29 mouse cellular contexts compared by ENCODE assay signal in the genomic region with DNA sequence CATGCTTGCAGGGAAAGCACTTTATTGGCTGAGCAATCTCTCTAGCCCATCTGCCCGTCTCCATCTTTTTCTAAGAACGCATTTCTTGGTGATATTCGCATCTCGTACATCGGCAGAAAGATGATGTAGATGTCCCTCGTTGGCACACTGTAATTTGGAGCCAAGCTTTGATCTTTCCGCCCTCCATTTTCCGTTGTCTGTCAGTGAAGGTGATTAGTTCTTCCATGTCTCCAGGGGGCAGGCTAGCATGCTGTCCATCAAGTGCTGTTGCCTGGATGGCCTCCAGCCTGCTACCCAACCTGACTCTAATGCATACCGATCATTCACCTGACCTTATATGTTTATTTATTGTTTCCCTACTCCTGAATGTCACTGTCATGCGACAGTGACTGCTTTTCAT. TPM values are rescaled to one million over a fixed set of nuclear protein-coding genes. Genes with fewer than 3 reads are reported as not detected.
DNase-seq lines count a peak whose midpoint lies in the region; ATAC-seq and TF ChIP-seq lines count a peak whose summit lies in the region.
"Had no signal": no experiment of that assay in that cellular context is flagged by ENCODE, and none has a peak within 500 bp of the region (broad histone marks: within the 10 kb centered on the region; RNA-seq: fewer than 3 reads in every experiment).

No protein-coding gene starts in this region.

- H3K9ac ChIP-seq in liver, embryonic 14.5 days (replicated peaks): peak overlapping the region; percentile 13; the same call in 1 of the 2 replicates
- no peak overlapping the region for H3K9ac ChIP-seq in midbrain, embryonic 14.5 days (replicated peaks; ENCODE audit: low read length)
- H3K9ac ChIP-seq: forebrain, embryonic 15.5 days; hindbrain, embryonic 12.5 days; kidney, embryonic 15.5 days; lung, embryonic 14.5 days; neural tube, embryonic 12.5 days had no signal

- no peaks in the 10 kb centered on the region for H3K9me3 ChIP-seq in liver, embryonic 14.5 days (ENCODE audit: control insufficient read depth, low read length)
- H3K9me3 ChIP-seq in midbrain, embryonic 14.5 days (ENCODE audit: control insufficient read depth, low read length): no peaks in the 10 kb centered on the region
- H3K9me3 ChIP-seq: forebrain, embryonic 10.5 days; forebrain, embryonic 15.5 days; hindbrain, embryonic 12.5 days; kidney, embryonic 15.5 days; midbrain, embryonic 10.5 days; neural tube, embryonic 12.5 days had no signal

- H3K27me3 ChIP-seq in thymus, adult 2 months (ENCODE audit: control insufficient read depth, insufficient read depth, low read length): no peaks in the 10 kb centered on the region
- H3K27me3 ChIP-seq in liver, embryonic 14.5 days (ENCODE audit: control insufficient read depth, insufficient read depth, low read length): no peaks in the 10 kb centered on the region; the same call in 1 of the 2 replicates
- H3K27me3 ChIP-seq in midbrain, embryonic 14.5 days (ENCODE audit: control insufficient read depth, insufficient read depth, low read length): no peaks in the 10 kb centered on the region
- H3K27me3 ChIP-seq: forebrain, embryonic 15.5 days; hindbrain, embryonic 12.5 days; kidney, embryonic 15.5 days; neural tube, embryonic 12.5 days had no signal

- H3K36me3 ChIP-seq in thymus, adult 2 months (ENCODE audit: control insufficient read depth, insufficient read depth, low read length): peaks cover 97% of the 10 kb centered on the region
- H3K36me3 ChIP-seq in liver, embryonic 14.5 days (replicated peaks; ENCODE audit: control insufficient read depth, insufficient read depth, low read depth): no peaks in the 10 kb centered on the region
- H3K36me3 ChIP-seq in midbrain, embryonic 14.5 days (ENCODE audit: control insufficient read depth, insufficient read depth, low read length): no peaks in the 10 kb centered on the region
- H3K36me3 ChIP-seq: forebrain, embryonic 10.5 days; forebrain, embryonic 15.5 days; hindbrain, embryonic 12.5 days; kidney, embryonic 15.5 days; midbrain, embryonic 10.5 days; neural tube, embryonic 12.5 days had no signal

- no peak for TF ChIP-seq EP300 in liver, embryonic 14.5 days (IDR thresholded peaks at IDR 0.05; ENCODE audit: low read depth)

- DNase-seq in CD4-positive, CD25-positive, alpha-beta regulatory T cell, adult 2 months (ENCODE audit: low read depth, low spot score): peak; percentile 66
- DNase-seq in thymus, adult 2 months: no peak
- no peak for DNase-seq in thymus, postnatal 25 days
- no peak for DNase-seq in liver, embryonic 14.5 days (ENCODE audit: low read depth in 3 of 3, low spot score in 3 of 3)
- DNase-seq in naive thymus-derived CD4-positive, alpha-beta T cell, adult 2 months (ENCODE audit: low read depth): peak; percentile 75
- no peak for DNase-seq in midbrain, embryonic 14.5 days
- no peak for DNase-seq in heart, postnatal 10 days
- DNase-seq: adrenal gland, adult 2 months; adrenal gland, postnatal 36 days; cerebellum, adult 2 months; cerebellum, postnatal 25 days; gastrocnemius, postnatal 36 days; heart, adult 18-20 months; kidney, adult 18-20 months; kidney, postnatal 36 days; left cerebral cortex, postnatal 4 days; lung, embryonic 14.5 days; lung, postnatal 14 days; right cerebral cortex, postnatal 4 days had no signal

- no peak for TF ChIP-seq POLR2A in thymus, adult 2 months (IDR thresholded peaks at IDR 0.05; ENCODE audit: control insufficient read depth, extremely low read depth, insufficient read depth, low read length, poor library complexity)

- ATAC-seq in CD4-positive, CD25-positive, alpha-beta regulatory T cell, adult 4 months: no peak
- peak; percentile 25; the same call in 1 of the 2 replicates for ATAC-seq in liver, embryonic 14.5 days (ENCODE audit: insufficient read depth)
- no peak for ATAC-seq in midbrain, embryonic 14.5 days (ENCODE audit: low FRiP score, low TSS enrichment)
- ATAC-seq: forebrain, embryonic 15.5 days; midbrain, embryonic 16.5 days had no signal

- intact Hi-C loops in heart, postnatal 10 days (cut with DNase I): no loop called here

- H3K4me2 ChIP-seq in liver, embryonic 14.5 days (ENCODE audit: low read depth): peak overlapping the region; percentile 61
- no peak overlapping the region for H3K4me2 ChIP-seq in midbrain, embryonic 14.5 days (ENCODE audit: low read length)
- H3K4me2 ChIP-seq: forebrain, embryonic 15.5 days; heart, embryonic 11.5 days; hindbrain, embryonic 12.5 days; kidney, embryonic 15.5 days; lung, embryonic 14.5 days; neural tube, embryonic 12.5 days had no signal

- no peak for TF ChIP-seq CTCF in thymus, adult 2 months (IDR thresholded peaks at IDR 0.05; ENCODE audit: borderline replicate concordance, control insufficient read depth, extremely low read depth, insufficient read depth, low read length, poor library complexity)
- no peak; the same call in 1 of the 2 replicates for TF ChIP-seq CTCF in liver, embryonic 14.5 days (IDR thresholded peaks at IDR 0.05; ENCODE audit: low read depth)

- H3K4me3 ChIP-seq in thymus, adult 2 months (ENCODE audit: control insufficient read depth, insufficient read depth, low read length): peak overlapping the region; percentile 40
- H3K4me3 ChIP-seq in liver, embryonic 14.5 days (ENCODE audit: insufficient read depth in 1 of 2, low read depth in 2 of 2, low read length in 2 of 2): no peak overlapping the region
- no peak overlapping the region for H3K4me3 ChIP-seq in midbrain, embryonic 14.5 days (replicated peaks; ENCODE audit: low read depth, low read length)
- H3K4me3 ChIP-seq: forebrain, embryonic 10.5 days; forebrain, embryonic 15.5 days; hindbrain, embryonic 12.5 days; kidney, embryonic 15.5 days; layer of hippocampus, adult 2 months; midbrain, embryonic 10.5 days; neural tube, embryonic 12.5 days had no signal

- 89% methylated on average over 10 of the region's 10 CpGs for WGBS in thymus, adult 2 months
- 82% methylated on average over 10 of the region's 10 CpGs for WGBS in liver, embryonic 14.5 days (ENCODE audit: insufficient replicate concordance)
- WGBS in midbrain, embryonic 14.5 days: 82% methylated on average over 10 of the region's 10 CpGs

- H3K4me1 ChIP-seq in thymus, adult 2 months (replicated peaks; ENCODE audit: control insufficient read depth, insufficient read depth, low read length): peaks cover 31% of the 10 kb centered on the region
- peaks cover 44 to 51% of the 10 kb centered on the region in 2 experiments for H3K4me1 ChIP-seq in liver, embryonic 14.5 days (replicated peaks; ENCODE audit: control insufficient read depth in 2 of 2, insufficient read depth in 2 of 2, low read length in 1 of 2)
- 0 out of 2 replicates have a peak, but pooled peaks cover 8% of the 10 kb centered on the region for H3K4me1 ChIP-seq in midbrain, embryonic 14.5 days (ENCODE audit: control insufficient read depth, insufficient read depth, low read length)
- H3K4me1 ChIP-seq: forebrain, embryonic 10.5 days; forebrain, embryonic 15.5 days; hindbrain, embryonic 12.5 days had no signal

- peak overlapping the region; percentile 72 for H3K27ac ChIP-seq in thymus, adult 2 months (ENCODE audit: control insufficient read depth, insufficient read depth, low read length)
- peak overlapping the region; percentile 57 for H3K27ac ChIP-seq in liver, embryonic 14.5 days
- no peak overlapping the region for H3K27ac ChIP-seq in midbrain, embryonic 14.5 days (replicated peaks; ENCODE audit: low read depth, low read length)
- H3K27ac ChIP-seq: forebrain, embryonic 10.5 days; forebrain, embryonic 15.5 days; hindbrain, embryonic 12.5 days; kidney, embryonic 15.5 days; layer of hippocampus, adult 2 months; midbrain, embryonic 10.5 days; neural tube, embryonic 12.5 days had no signal

RNA-seq across cellular contexts. Expression of gene Dad1, which starts 50.1 kb away (rescaled TPM):
- polyA plus RNA-seq in CD4-positive, CD25-positive, alpha-beta regulatory T cell, adult 4 months (2017; shearing (Covaris generic)): 100 to 1,000 TPM; 437 to 457 TPM
- polyA plus RNA-seq in thymus, adult 2 months (2012; rRNA removed): 513 and 641 TPM in 2 replicates
- 133 and 145 TPM in 2 replicates for polyA plus RNA-seq in liver, embryonic 14.5 days (2012; rRNA removed)
- polyA plus RNA-seq in liver, embryonic 14.5 days (2014; fragmentation: Nextera tagmentation; extraction: Ambion mirVana): 221 and 224 TPM in 2 replicates
- 338 and 385 TPM in 2 replicates for polyA plus RNA-seq in midbrain, embryonic 14.5 days (2014; fragmentation: Nextera tagmentation; extraction: Ambion mirVana)
- 100 to 1,000 TPM; 121 TPM for total RNA-seq in heart, postnatal 10 days (2021)

RNA-seq across cellular contexts. Expression of gene Abhd4, which starts 50.2 kb away (rescaled TPM):
- 10 to 100 TPM; 19.5 to 30.2 TPM for polyA plus RNA-seq in CD4-positive, CD25-positive, alpha-beta regulatory T cell, adult 4 months (2017; shearing (Covaris generic))
- 21.5 and 23.6 TPM in 2 replicates for polyA plus RNA-seq in thymus, adult 2 months (2012; rRNA removed)
- polyA plus RNA-seq in liver, embryonic 14.5 days (2012; rRNA removed): 5.9 and 6.1 TPM in 2 replicates
- 14.9 and 18.3 TPM in 2 replicates for polyA plus RNA-seq in liver, embryonic 14.5 days (2014; fragmentation: Nextera tagmentation; extraction: Ambion mirVana)
- polyA plus RNA-seq in midbrain, embryonic 14.5 days (2014; fragmentation: Nextera tagmentation; extraction: Ambion mirVana): 46.6 and 48.0 TPM in 2 replicates
- 10 to 100 TPM; 55.9 to 67.1 TPM for total RNA-seq in heart, postnatal 10 days (2021)

Comparison
In these comparisons a context has a peak if more than half of its experiments do, and no peak if none do; other contexts are left out.
1. DNase-seq: peak in CD4-positive, CD25-positive, alpha-beta regulatory T cell, adult 2 months (single experiment) and naive thymus-derived CD4-positive, alpha-beta T cell, adult 2 months (single experiment); none in thymus, adult 2 months (single experiment), thymus, postnatal 25 days (single experiment), liver, embryonic 14.5 days (0 of 3), midbrain, embryonic 14.5 days (single experiment) and heart, postnatal 10 days (0 of 2).